Mouse (Mus musculus) adrenal gland, postnatal 14 days (tissue): ENCODE results near the gene Adap2. TPM values are rescaled to one million over a fixed set of nuclear protein-coding genes. Genes with fewer than 3 reads are reported as not detected.

Experiments
- DNase-seq: peaks from one replicate; pipeline ENCODE4 v3.0.0; 2021; ENCODE audit warnings: mixed read lengths
- total RNA-seq: library from RNA; stranded (reverse); gene quantifications from 2 replicates; pipeline ENCODE4 v1.2.3, GENCODE M21; 2021

The Adap2 gene
- total RNA-seq, 1 experiment from 2014 or later: 13.9 TPM

DNA sequence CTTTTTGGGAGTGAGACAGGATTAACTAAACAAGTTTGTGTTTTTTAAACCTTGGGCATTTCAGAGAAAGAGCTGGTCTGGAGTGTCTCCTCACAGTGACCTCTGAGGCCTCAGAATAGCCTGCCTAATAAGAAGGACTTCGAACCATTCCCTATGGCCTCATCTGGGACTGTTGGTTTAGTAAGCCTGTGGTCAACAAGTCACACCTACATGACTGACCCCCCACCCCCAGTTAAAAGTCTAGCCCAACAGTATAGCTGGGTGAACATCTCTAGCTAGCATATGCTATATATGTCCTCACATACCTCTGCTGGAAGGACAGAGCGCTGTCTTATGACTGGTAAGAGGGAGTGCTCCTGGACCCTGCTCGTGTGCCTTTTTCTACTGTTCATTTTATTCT, 45.4 kb downstream of the Adap2 start:
- no peak for DNase-seq

DNA sequence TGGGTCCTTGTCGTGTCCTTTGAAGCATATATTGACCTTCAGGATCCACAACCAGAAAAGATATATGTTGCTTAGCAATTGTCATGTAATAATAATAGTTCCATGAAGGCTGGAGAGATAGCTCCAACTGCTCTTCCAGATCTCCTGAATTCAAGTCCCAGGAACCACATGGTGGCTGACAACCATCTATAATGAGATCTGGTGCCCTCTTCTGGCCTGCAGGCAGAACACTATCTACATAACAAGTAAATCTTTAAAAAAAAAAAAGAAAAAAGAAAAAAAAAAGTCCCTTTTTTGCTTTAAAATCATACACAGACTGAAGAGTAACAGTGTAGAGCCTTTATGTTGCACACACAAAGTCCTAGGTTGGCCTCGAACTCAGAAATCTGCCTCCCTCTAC, 45.9 kb downstream of the Adap2 start:
- no peak for DNase-seq

DNA sequence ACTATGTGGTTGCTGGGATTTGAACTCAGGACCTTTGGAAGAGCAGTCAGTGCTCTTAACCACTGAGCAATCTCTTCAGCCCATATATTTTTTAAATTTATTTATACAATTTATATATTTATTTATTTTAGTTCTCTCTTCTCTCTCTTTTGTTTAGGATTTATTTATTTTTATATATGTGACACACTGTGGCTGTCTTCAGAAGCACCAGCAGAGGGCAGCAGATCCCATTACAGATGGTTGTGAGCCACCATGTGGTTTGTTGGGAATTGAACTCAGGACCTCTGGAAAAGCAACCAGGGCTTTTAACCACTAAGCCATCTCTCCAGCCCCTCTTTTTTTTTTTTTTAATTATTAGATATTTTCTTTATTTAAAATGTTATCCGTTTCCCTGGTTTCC, 46.4 kb downstream of the Adap2 start:
- DNase-seq: peak; percentile 40

DNA sequence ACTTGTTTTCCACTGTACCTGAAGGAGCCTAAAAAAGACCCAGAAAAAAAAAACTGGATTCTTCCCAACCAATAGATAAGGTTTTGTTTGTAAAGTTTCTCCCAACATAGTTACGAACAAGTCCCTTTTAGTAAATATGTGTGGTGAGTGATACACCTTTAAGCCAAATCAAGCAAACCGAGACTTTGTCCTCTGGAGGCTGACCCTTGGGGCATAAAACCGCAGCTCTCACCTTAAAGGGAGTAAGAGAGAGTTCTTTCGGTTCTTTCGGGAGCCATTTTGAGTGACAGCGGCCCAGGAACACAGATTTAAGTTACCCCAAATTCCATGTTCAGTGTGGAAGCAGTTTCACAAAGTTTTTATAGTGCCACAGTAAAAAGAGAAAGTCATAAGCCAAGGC, 48.4 kb downstream of the Adap2 start:
- no peak for DNase-seq

DNA sequence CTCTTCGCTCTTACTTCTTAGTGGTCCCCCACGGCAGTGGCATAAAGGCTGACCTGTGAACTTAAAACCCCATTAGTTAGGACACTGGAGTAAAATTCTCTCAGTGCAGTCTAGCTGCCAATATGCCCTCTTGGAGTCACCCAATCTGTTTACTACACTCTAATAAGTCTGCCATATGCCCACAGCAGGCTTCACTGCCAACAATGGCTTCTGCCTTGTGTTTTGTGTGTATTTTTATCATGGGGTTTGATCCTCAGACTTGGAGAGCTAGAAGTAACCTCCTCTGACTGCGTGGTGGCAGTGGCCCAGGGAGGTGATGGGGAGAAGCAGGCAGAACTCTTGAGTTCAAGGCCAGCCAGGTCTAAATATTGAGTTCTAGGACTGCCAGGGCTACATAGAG, 50.1 kb downstream of the Adap2 start:
- DNase-seq: no peak

DNA sequence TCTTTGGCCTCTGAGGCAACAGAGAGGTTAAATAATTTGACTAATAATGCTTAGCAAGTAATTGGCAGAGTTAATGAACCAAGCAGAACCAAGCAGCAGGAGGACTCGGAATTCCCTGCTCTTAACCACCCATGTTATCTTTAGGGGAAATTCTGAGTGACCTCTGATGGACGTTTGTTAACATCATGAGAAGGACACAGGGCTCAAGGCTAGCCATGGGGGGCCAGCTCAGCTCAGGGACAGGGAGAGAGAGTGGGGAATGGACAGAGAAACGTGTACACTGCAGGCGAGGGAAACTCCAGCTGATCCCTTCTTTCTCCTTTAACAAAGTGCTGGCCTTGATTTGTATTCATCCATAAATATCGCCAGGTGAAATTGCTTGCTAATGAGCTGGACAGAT, 51.0 kb downstream of the Adap2 start:
- peak; percentile 26 for DNase-seq

DNA sequence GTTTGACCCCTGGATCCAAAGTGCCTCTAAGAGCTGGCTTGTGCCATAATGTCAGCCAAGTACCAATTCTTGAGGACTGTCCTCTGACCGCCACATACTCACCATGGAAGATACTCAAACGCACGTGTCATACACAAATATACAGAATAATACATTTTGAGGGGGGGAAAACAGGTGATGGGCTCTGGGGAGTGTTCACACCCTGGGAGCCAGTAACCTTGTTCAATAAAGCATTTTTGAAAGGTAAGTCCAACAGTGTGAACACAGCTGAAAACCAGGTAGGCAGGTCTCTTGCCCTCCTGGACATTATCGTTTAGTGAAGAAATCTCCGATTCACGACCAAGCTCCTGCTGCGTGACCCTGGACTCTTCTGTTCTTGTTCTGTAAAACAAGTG, 54.6 kb downstream of the Adap2 start:
- no peak for DNase-seq

DNA sequence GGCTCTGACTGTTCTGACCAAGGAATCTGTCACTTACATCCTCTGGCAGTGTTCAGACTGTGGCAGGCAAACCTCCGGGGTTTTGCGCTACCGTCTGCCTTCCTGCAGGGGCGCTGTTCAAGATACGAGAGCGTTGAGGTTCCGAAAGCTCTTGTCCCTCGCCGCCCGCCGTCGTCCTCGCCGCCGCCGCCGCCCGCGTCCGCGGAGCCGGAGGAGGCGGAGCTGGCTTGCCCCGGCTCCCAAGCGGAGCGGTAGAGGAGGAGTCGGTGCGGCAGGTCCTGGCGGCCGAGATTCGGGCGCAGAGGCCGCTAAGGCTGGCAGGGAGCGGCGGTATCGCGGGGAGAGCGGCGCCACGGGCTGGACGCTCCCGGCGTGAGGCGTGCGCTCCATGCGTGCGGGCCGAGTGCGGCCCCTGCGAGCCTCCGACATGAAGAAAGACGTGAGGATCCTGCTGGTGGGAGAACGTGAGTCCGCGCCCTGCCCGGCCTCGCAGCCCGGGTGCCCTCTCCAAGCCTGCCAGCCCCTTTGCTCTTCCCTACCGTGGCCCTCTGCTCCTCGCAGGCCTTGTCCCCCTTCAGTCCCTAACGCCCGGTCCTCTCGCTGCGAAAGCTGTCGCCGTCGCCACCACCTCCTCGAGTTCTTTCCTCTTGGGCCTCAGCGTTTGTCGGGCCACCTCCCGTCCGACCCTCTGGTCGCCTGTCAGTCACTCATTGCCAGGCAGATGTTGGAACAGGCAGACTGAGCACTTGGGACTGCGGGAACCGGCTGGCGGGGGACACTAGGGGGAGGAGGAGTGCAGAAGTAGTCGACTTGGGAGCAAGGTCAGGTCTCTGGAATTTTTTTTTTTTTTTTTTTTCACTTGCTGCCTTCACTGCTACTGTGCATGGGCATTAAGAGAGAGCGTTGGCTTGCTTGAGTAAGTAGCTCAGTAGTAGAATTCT, 55.2 kb downstream of the Adap2 start, which contains the start of gene Rhot1:
Rhot1 (plus strand) TSS at position 160 of the 941 bp plus-strand sequence.
- peak; percentile 98 for DNase-seq

DNA sequence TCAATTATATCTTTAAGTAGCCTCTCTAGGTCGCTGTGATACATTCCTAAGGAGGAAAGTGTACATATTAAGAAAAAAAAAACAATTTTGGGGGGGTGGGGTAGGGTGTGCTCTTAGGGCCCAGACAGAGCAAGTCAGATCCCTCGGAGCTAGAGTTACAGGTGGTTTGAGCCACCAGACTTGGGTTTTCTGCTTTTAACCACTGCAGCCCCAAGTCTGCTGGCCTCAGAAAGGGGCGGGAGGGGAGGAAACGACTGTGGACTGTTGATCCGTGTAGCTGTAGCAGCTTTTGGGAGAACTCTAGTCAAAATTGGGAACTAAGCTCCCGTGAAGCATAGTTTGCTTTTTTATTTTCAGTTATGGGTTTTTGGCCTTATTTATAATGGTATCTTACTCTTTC, 56.4 kb downstream of the Adap2 start:
- DNase-seq: no peak

DNA sequence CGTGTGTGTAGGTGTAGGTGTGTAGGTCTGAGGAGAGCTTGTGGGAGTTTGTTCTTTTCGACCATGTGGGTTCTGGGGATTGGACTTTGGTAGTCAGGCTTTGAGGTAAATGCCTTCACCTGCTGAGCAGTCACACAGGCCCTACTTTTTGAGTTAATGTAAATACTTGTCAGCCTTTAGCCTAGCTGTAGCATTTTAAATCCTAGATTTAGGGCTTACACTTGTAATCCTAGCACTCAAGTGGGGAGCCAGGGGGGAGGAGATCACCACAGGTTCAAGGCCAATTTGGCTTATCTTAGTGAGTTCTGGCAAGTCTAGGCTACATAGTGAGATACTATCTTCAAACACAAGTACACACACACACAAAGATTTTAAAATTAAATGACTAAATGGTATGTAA, 58.4 kb downstream of the Adap2 start:
- DNase-seq: no peak

DNA sequence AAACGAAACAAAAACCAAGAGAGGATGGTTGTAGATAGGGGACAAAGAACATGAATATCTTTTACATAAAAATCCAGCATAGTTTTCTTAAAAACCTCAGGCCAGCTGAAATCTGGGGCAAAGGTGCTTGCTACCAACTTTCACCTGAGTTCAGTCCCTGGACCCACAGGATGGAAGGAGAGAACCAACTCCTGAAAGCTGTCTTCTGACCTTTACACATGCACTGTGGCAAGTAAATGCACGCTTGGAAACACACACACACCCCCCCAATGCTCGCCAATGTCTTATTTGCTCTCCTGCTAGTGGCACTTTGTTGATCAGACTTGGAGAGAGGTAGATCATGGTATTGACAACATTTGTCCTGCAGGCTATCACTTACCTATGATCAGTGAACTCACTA, 61.4 kb downstream of the Adap2 start:
- DNase-seq: no peak

DNA sequence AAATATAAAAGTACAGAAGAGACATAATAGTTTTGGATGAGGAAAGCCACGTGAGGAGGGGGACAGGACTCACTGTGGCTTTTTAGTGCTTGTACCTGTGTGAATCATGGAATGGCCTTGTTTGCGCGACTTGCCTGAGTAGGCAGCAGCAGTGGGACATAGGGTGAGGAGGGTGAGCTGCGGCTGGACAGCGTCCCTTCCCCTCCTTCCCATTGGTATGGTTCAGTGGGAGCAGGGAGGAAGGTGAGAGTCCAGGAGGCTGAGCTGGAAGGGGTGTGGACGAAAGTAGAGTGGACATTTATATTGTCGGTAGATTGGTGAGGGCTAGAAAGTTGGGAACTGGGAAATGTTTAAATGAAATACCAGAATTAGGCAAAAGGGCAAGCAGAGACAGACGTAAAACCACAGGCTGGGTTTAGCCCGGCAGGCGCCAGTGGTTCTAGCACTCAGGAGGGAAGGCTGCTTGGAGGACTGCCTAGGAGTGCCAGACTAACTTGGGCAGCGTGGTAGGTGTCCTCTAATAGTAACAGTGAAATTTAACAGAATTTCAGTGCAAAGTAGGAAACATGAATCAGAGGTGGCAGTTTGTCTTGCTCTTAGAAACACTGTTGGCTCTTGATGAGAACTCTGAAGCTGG, 64.9 kb downstream of the Adap2 start:
- peak; percentile 19 for DNase-seq

Other genes with a start within 250 kb of the Adap2 start
- gene Utp6, start 191.7 kb upstream of the Adap2 start, total RNA-seq: 36.8 and 37.0 TPM in 2 replicates
- gene Suz12, start 161.0 kb upstream of the Adap2 start, total RNA-seq: 53.4 and 61.1 TPM in 2 replicates
- gene Crlf3, start 73.1 kb upstream of the Adap2 start, total RNA-seq: 21.5 and 32.2 TPM in 2 replicates
- gene Atad5, start 64.7 kb upstream of the Adap2 start, total RNA-seq: 4.6 and 4.7 TPM in 2 replicates
- 18.6 and 22.1 TPM in 2 replicates for gene Tefm, start 11.9 kb upstream of the Adap2 start, total RNA-seq
- 7.8 and 9.4 TPM in 2 replicates for gene Rnf135, start 29.7 kb downstream of the Adap2 start, total RNA-seq
- 66.5 and 69.1 TPM in 2 replicates for gene Rhot1, start 54.9 kb downstream of the Adap2 start, total RNA-seq
- gene Rhbdl3, start 146.8 kb downstream of the Adap2 start, total RNA-seq: 2.6 and 3.2 TPM in 2 replicates
- 12.7 and 20.4 TPM in 2 replicates for gene 5730455P16Rik, start 223.9 kb downstream of the Adap2 start, total RNA-seq
- 154 and 176 TPM in 2 replicates for gene Zfp207, start 229.2 kb downstream of the Adap2 start, total RNA-seq